Mouse (Mus musculus): ENCODE results near the gene Iqce. TPM values are rescaled to one million over a fixed set of nuclear protein-coding genes. Genes with fewer than 3 reads are reported as not detected.

Iqce gene
- polyA plus RNA-seq, 1 experiment from 2014 or later: 31.0 TPM

DNA sequence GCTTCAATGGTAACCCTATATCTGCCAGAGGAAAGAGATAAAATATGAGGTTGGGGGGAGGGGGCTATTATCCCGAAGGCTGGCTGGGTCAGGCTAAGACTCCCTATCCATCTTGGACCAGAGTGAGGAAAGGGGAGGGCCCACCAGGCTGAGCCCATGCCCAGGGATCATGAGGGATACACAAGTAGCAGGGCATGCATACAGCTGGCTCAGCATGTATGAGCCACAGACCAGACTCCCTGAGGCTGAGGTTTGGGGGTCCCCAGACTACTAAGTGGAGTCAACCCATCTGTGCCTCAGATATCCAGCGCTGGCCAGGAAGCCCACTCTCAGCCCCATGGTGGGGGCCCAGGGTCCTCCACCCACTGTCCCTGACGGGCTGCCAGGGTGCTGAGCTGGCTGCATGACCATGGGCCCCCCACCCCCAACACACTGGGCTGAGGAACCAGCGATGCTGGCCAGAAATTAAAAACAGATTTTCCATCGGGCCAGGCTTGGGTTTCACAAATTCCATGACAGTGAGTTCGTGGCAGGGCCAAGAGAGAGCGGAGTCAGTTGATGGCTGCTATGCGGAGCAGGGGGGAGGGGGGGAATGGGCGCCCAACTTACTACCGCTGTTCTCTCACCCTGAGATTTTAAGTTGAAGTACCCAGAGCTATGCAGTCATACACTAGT, 60.8 kb downstream of the Iqce start:
- Histone ChIP-seq H3K27ac (ENCODE audit: low read depth, low read length) (no peak overlapping the region), H3K4me3 (ENCODE audit: low read depth, low read length) (no peak overlapping the region), H3K9ac (ENCODE audit: low read length) (no peak overlapping the region), H3K4me2 (ENCODE audit: low read depth, low read length, severe bottlenecking) (no peak overlapping the region), H3K9me3 (ENCODE audit: control insufficient read depth, low read length) (no peaks in the 10 kb centered on the region), H3K36me3 (ENCODE audit: control insufficient read depth, insufficient read depth, low read length) (peaks cover 16% of the 10 kb centered on the region; the same call in 1 of the 2 replicates), H3K27me3 (ENCODE audit: control insufficient read depth, insufficient read depth, low read length) (no peaks in the 10 kb centered on the region), H3K4me1 (replicated peaks; ENCODE audit: control insufficient read depth, insufficient read depth, low read length) (peaks cover 16% of the 10 kb centered on the region; the same call in 1 of the 2 replicates)
- WGBS: 77% methylated on average over 10 of the region's 10 CpGs
- no peak for ATAC-seq (replicated peaks; ENCODE audit: low FRiP score)
- DNase-seq (ENCODE audit: low spot score): no peak

DNA sequence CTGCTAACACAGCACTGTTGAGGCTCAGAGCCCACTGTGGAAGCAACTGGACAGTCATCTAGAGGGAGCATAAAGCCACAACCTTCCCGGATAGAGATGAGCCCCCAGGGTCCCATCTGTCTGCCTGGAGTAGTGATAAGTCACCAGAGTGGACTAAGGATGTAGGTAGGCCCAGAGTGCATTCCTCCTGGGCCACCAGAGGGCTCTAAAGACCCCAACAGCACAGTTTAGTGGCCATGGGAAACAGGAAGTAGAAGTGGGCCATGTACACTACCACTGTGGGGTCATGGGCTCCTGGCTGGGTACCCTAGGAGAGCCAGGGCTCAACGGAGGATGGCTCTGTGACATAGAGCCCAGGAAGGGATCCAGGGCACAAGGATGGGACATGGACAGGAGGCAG, 61.4 kb downstream of the Iqce start:
- H3K9me3 ChIP-seq (ENCODE audit: control insufficient read depth, low read length): no peaks in the 10 kb centered on the region
- H3K27ac ChIP-seq (ENCODE audit: low read depth, low read length): no peak overlapping the region
- H3K4me2 ChIP-seq (ENCODE audit: low read depth, low read length, severe bottlenecking): no peak overlapping the region
- no peak for ATAC-seq (replicated peaks; ENCODE audit: low FRiP score)
- H3K27me3 ChIP-seq (ENCODE audit: control insufficient read depth, insufficient read depth, low read length): no peaks in the 10 kb centered on the region
- peaks cover 11% of the 10 kb centered on the region; the same call in 1 of the 2 replicates for H3K4me1 ChIP-seq (replicated peaks; ENCODE audit: control insufficient read depth, insufficient read depth, low read length)
- WGBS: 92% methylated on average over 2 of the region's 2 CpGs
- no peak overlapping the region for H3K4me3 ChIP-seq (ENCODE audit: low read depth, low read length)
- H3K9ac ChIP-seq (ENCODE audit: low read length): no peak overlapping the region
- DNase-seq (ENCODE audit: low spot score): no peak
- peaks cover 16% of the 10 kb centered on the region; the same call in 1 of the 2 replicates for H3K36me3 ChIP-seq (ENCODE audit: control insufficient read depth, insufficient read depth, low read length)

DNA sequence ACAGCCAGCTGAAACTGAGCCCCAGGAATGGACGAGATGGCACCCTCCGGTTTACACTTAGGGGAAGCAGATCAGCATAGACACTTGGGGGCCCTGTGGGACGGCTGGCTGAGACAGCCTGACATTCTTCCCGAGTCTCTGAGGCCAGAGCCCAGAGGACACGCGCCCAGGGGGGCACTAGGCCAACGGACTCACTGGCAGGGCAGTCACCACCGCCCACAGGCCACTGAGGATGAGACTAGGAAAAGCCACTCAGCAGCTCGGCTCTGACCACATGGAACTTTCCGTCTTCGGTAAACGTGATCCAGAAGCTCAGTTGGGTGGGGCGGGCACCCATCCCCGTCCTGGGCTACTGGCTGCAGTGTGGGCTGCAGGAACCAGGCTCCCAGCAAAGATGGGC, 62.3 kb downstream of the Iqce start:
- WGBS: 92% methylated on average over 14 of the region's 14 CpGs
- no peak overlapping the region for H3K9ac ChIP-seq (ENCODE audit: low read length)
- DNase-seq (ENCODE audit: low spot score) (no peak), ATAC-seq (replicated peaks; ENCODE audit: low FRiP score) (no peak)
- H3K4me2 ChIP-seq (ENCODE audit: low read depth, low read length, severe bottlenecking): no peak overlapping the region
- peaks cover 7% of the 10 kb centered on the region; the same call in 1 of the 2 replicates for H3K4me1 ChIP-seq (replicated peaks; ENCODE audit: control insufficient read depth, insufficient read depth, low read length)
- H3K27me3 ChIP-seq (ENCODE audit: control insufficient read depth, insufficient read depth, low read length): no peaks in the 10 kb centered on the region
- H3K4me3 ChIP-seq (ENCODE audit: low read depth, low read length): no peak overlapping the region
- no peak overlapping the region for H3K27ac ChIP-seq (ENCODE audit: low read depth, low read length)
- H3K36me3 ChIP-seq (ENCODE audit: control insufficient read depth, insufficient read depth, low read length): peaks cover 19% of the 10 kb centered on the region
- no peaks in the 10 kb centered on the region for H3K9me3 ChIP-seq (ENCODE audit: control insufficient read depth, low read length)

DNA sequence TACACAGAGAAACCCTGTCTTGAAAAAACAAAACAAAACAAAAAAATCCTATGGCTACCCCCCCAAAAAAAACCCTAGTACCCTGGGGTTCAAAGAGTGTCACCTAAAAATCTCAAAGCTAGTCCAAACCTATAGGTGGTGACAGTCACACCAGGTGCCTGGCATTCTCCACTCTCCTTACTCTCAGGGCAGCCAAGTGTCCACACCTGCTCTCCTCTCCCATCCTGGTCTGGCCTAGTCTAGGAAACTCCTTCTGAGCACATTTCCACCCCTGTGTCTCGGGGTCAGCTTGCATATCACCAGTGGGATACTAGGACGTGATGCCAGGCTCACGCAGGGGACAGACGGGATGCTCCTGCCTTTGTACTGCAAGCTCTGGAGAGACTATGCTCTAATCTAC, 62.9 kb downstream of the Iqce start:
- Histone ChIP-seq H3K27me3 (ENCODE audit: control insufficient read depth, insufficient read depth, low read length) (no peaks in the 10 kb centered on the region), H3K9me3 (ENCODE audit: control insufficient read depth, low read length) (no peaks in the 10 kb centered on the region), H3K4me1 (replicated peaks; ENCODE audit: control insufficient read depth, insufficient read depth, low read length) (peaks cover 8% of the 10 kb centered on the region; the same call in 1 of the 2 replicates), H3K27ac (ENCODE audit: low read depth, low read length) (no peak overlapping the region), H3K4me3 (ENCODE audit: low read depth, low read length) (no peak overlapping the region), H3K36me3 (ENCODE audit: control insufficient read depth, insufficient read depth, low read length) (peaks cover 21% of the 10 kb centered on the region), H3K9ac (ENCODE audit: low read length) (no peak overlapping the region), H3K4me2 (ENCODE audit: low read depth, low read length, severe bottlenecking) (no peak overlapping the region)
- no peak for ATAC-seq (replicated peaks; ENCODE audit: low FRiP score)
- 95% methylated on average over 4 of the region's 4 CpGs for WGBS
- no peak for DNase-seq (ENCODE audit: low spot score)

DNA sequence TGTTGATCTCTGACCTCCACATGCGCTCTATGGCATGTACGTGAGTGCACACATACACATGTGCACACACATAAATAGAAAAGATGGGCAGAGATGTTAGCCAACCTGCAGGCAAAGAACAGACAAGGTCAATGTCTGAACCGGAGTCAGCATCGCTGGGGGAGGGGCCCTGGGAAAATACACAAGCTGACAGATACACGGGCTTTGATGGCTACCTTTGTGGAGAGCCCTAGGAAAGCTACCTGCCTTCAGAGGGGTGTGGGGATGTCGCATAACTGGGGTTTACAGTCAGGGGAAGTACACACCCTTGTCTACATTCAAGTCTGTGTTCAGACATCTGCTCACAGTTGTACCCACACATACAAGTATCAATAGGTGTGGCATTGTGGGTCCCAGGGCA, 63.7 kb downstream of the Iqce start:
- Histone ChIP-seq H3K27ac (ENCODE audit: low read depth, low read length) (no peak overlapping the region), H3K9ac (ENCODE audit: low read length) (no peak overlapping the region), H3K4me1 (replicated peaks; ENCODE audit: control insufficient read depth, insufficient read depth, low read length) (peaks cover 8% of the 10 kb centered on the region; the same call in 1 of the 2 replicates), H3K9me3 (ENCODE audit: control insufficient read depth, low read length) (no peaks in the 10 kb centered on the region), H3K36me3 (ENCODE audit: control insufficient read depth, insufficient read depth, low read length) (peaks cover 21% of the 10 kb centered on the region), H3K4me2 (ENCODE audit: low read depth, low read length, severe bottlenecking) (no peak overlapping the region), H3K4me3 (ENCODE audit: low read depth, low read length) (no peak overlapping the region), H3K27me3 (ENCODE audit: control insufficient read depth, insufficient read depth, low read length) (no peaks in the 10 kb centered on the region)
- no peak for ATAC-seq (replicated peaks; ENCODE audit: low FRiP score)
- DNase-seq (ENCODE audit: low spot score): no peak
- 94% methylated on average over 6 of the region's 6 CpGs for WGBS

DNA sequence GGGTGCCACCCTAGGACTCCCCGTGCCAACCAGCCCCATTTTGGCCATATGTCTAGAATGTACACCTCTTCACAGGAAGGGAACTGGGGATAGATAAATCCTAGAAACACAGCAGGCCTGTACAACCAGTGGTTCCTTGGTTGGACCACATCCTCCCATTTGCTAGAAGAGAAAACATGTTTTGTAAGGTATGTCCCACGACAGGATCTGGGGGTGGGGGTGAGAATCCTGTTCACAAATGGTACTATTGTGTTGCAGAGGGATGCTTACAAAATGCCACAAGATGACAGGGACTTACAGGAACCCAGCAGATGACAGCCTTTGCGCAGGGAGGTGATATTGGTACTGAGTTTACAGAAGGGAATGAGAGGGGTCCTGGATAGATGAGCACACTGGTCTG, 64.2 kb downstream of the Iqce start:
- ATAC-seq (replicated peaks; ENCODE audit: low FRiP score) (no peak), DNase-seq (ENCODE audit: low spot score) (no peak)
- Histone ChIP-seq H3K9me3 (ENCODE audit: control insufficient read depth, low read length) (no peaks in the 10 kb centered on the region), H3K27ac (ENCODE audit: low read depth, low read length) (no peak overlapping the region), H3K4me2 (ENCODE audit: low read depth, low read length, severe bottlenecking) (no peak overlapping the region), H3K27me3 (ENCODE audit: control insufficient read depth, insufficient read depth, low read length) (no peaks in the 10 kb centered on the region), H3K4me3 (ENCODE audit: low read depth, low read length) (no peak overlapping the region), H3K36me3 (ENCODE audit: control insufficient read depth, insufficient read depth, low read length) (peaks cover 26% of the 10 kb centered on the region), H3K4me1 (replicated peaks; ENCODE audit: control insufficient read depth, insufficient read depth, low read length) (peaks cover 8% of the 10 kb centered on the region; the same call in 1 of the 2 replicates), H3K9ac (ENCODE audit: low read length) (no peak overlapping the region)
- 90% methylated on average over 3 of the region's 3 CpGs for WGBS

DNA sequence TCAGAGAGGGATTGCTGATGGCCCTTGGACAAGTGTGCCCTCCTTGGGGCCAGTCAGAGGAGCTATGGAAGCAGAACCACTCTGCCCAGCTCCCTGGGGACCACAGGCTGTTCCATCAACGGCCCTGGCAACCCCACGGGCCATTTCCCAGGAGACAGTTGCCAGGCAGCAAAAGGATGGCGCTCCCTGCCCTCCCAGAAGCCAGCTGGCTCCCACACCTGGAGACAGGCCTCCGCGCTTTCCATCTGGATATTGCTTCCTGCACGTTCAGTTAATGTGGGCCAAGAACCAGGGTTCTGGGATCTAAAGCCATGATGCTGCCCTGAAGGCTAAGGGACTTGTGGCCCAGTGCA, 65.1 kb downstream of the Iqce start:
- DNase-seq (ENCODE audit: low spot score): no peak
- Histone ChIP-seq H3K27ac (ENCODE audit: low read depth, low read length) (no peak overlapping the region), H3K27me3 (ENCODE audit: control insufficient read depth, insufficient read depth, low read length) (no peaks in the 10 kb centered on the region), H3K9me3 (ENCODE audit: control insufficient read depth, low read length) (no peaks in the 10 kb centered on the region), H3K9ac (ENCODE audit: low read length) (no peak overlapping the region), H3K36me3 (ENCODE audit: control insufficient read depth, insufficient read depth, low read length) (peaks cover 26% of the 10 kb centered on the region), H3K4me1 (replicated peaks; ENCODE audit: control insufficient read depth, insufficient read depth, low read length) (peaks cover 7% of the 10 kb centered on the region; the same call in 1 of the 2 replicates), H3K4me3 (ENCODE audit: low read depth, low read length) (no peak overlapping the region), H3K4me2 (ENCODE audit: low read depth, low read length, severe bottlenecking) (no peak overlapping the region)
- WGBS: 87% methylated on average over 6 of the region's 6 CpGs
- ATAC-seq (replicated peaks; ENCODE audit: low FRiP score): no peak

DNA sequence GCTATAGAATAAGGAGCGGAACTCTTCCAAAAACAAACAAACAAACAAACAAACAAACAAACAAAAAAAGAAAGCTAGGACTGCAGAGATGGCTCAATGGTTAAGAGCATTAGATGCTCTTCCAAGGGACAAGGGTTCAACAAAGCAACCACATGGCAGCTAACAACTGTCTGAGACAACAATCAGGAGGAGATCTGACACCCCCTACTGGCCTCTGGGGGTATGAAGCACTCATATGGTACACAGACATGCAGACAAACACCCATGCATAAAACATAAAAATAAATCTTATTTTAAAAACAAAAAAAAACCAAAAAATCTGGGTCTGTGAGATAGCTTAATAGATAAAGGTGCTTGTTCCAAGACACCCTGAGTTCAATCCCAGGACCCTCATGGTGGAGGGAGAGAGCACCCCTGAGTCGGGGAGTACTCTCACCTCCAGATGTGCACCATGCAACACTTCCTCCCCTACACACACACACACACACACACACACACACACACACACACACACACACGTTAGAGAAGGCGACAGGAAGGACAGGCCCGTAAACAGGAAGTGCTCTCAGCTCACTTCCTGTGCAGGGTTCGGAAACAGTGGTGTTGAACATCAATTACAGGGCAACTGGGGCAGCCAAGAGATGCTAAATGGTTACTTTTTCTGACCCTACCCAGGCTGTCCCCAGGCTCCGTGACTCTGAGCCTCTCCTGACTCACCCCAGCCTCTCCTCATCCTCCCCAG, 65.7 kb downstream of the Iqce start:
- H3K9ac ChIP-seq (ENCODE audit: low read length): no peak overlapping the region
- ATAC-seq (replicated peaks; ENCODE audit: low FRiP score): no peak

More for the DNA sequence above, 65.7 kb downstream of the Iqce start:
- no peak for DNase-seq (ENCODE audit: low spot score)
- Histone ChIP-seq H3K4me1 (replicated peaks; ENCODE audit: control insufficient read depth, insufficient read depth, low read length) (peaks cover 5% of the 10 kb centered on the region; the same call in 1 of the 2 replicates), H3K4me2 (ENCODE audit: low read depth, low read length, severe bottlenecking) (no peak overlapping the region), H3K27ac (ENCODE audit: low read depth, low read length) (no peak overlapping the region), H3K27me3 (ENCODE audit: control insufficient read depth, insufficient read depth, low read length) (no peaks in the 10 kb centered on the region), H3K4me3 (ENCODE audit: low read depth, low read length) (no peak overlapping the region), H3K9me3 (ENCODE audit: control insufficient read depth, low read length) (no peaks in the 10 kb centered on the region), H3K36me3 (ENCODE audit: control insufficient read depth, insufficient read depth, low read length) (peaks cover 31% of the 10 kb centered on the region)
- 96% methylated on average over 7 of the region's 7 CpGs for WGBS

Data from forebrain, embryonic 11.5 days (tissue).